10 mouse cellular contexts compared by ENCODE assay signal in genomic region chr6:146281176-146281899, GRCm38 (mm10).
A peak's percentile ranks its signal among the peaks of the same experiment; 100 is the strongest.
DNase-seq lines count a peak whose midpoint lies in the region; ATAC-seq and TF ChIP-seq lines count a peak whose summit lies in the region.
"Had no signal": no experiment of that assay in that cellular context is flagged by ENCODE, and none has a peak within 500 bp of the region (broad histone marks: within the 10 kb centered on the region; RNA-seq: fewer than 3 reads in every experiment).

No protein-coding gene starts in this region.

- H3K4me1 ChIP-seq in cortical plate, adult 2 months (ENCODE audit: control insufficient read depth, insufficient read depth, low read length), result peaks cover 1% of the 10 kb centered on the region; the same call in 1 of the 2 replicates
- no peaks in the 10 kb centered on the region for H3K4me1 ChIP-seq in hindbrain, embryonic 14.5 days (replicated peaks; ENCODE audit: control insufficient read depth, insufficient read depth, low read length)

- no peak for ATAC-seq in hindbrain, embryonic 14.5 days (ENCODE audit: low FRiP score)

- no peaks in the 10 kb centered on the region for H3K27me3 ChIP-seq in hindbrain, embryonic 14.5 days (ENCODE audit: control insufficient read depth, insufficient read depth, low read length)
- H3K27me3 ChIP-seq: heart, embryonic 13.5 days; limb, embryonic 15.5 days had no signal

- peak; percentile 63 for TF ChIP-seq CTCF in gastrocnemius, adult 2 months (IDR thresholded peaks at IDR 0.05)
- TF ChIP-seq CTCF in cortical plate, adult 2 months (IDR thresholded peaks at IDR 0.05; ENCODE audit: extremely low read depth, insufficient read depth, low read length), result peak; percentile 44

- no peak overlapping the region for H3K9ac ChIP-seq in hindbrain, embryonic 14.5 days
- H3K9ac ChIP-seq: heart, embryonic 13.5 days; limb, embryonic 15.5 days had no signal

- TF ChIP-seq POLR2A in cortical plate, adult 2 months (IDR thresholded peaks at IDR 0.05; ENCODE audit: extremely low read depth, insufficient read depth, low read length), result no peak

- no peaks in the 10 kb centered on the region for H3K36me3 ChIP-seq in hindbrain, embryonic 14.5 days (replicated peaks; ENCODE audit: control insufficient read depth, insufficient read depth)
- H3K36me3 ChIP-seq: limb, embryonic 15.5 days had no signal

- H3K4me3 ChIP-seq in gastrocnemius, adult 2 months, result peak overlapping the region; percentile 13; the same call in 1 of the 2 replicates
- H3K4me3 ChIP-seq in cortical plate, adult 2 months (ENCODE audit: insufficient read depth, low read length), result no peak overlapping the region
- no peak overlapping the region for H3K4me3 ChIP-seq in hindbrain, embryonic 14.5 days (replicated peaks; ENCODE audit: low read length)
- H3K4me3 ChIP-seq: heart, embryonic 13.5 days; limb, embryonic 15.5 days had no signal

- WGBS in hindbrain, embryonic 14.5 days, result 94% methylated on average over 24 of the region's 24 CpGs

- intact Hi-C loops in gastrocnemius, adult 2 months (cut with DNase I), result no loop called here

- peak; percentile 47 for DNase-seq in gastrocnemius, adult 2 months
- DNase-seq in gastrocnemius, adult 18-20 months (ENCODE audit: low spot score), result no peak
- DNase-seq in retina, embryonic 14.5 days (ENCODE audit: low spot score), result peak; percentile 25
- no peak for DNase-seq in retina, postnatal 1 day
- peak; percentile 23 for DNase-seq in lung, postnatal 36 days
- DNase-seq in thymus, postnatal 4 days, result peak; percentile 82
- no peak for DNase-seq in hindbrain, embryonic 14.5 days (ENCODE audit: low spot score)

- H3K4me2 ChIP-seq in hindbrain, embryonic 14.5 days (replicated peaks), result no peak overlapping the region
- H3K4me2 ChIP-seq: heart, embryonic 13.5 days; limb, embryonic 15.5 days had no signal

- no peaks in the 10 kb centered on the region for H3K9me3 ChIP-seq in hindbrain, embryonic 14.5 days (ENCODE audit: control insufficient read depth, low read length)
- H3K9me3 ChIP-seq: heart, embryonic 13.5 days; limb, embryonic 15.5 days had no signal

- no peak overlapping the region for H3K27ac ChIP-seq in gastrocnemius, adult 2 months
- H3K27ac ChIP-seq in cortical plate, adult 2 months (ENCODE audit: insufficient read depth, low read length), result no peak overlapping the region
- H3K27ac ChIP-seq in hindbrain, embryonic 14.5 days, result no peak overlapping the region
- H3K27ac ChIP-seq: heart, embryonic 13.5 days; limb, embryonic 15.5 days had no signal

Comparison
In these comparisons a context has a peak if more than half of its experiments do, and no peak if none do; other contexts are left out.
1. DNase-seq: peak in gastrocnemius, adult 2 months (single experiment), retina, embryonic 14.5 days (single experiment), lung, postnatal 36 days (single experiment) and thymus, postnatal 4 days (single experiment); none in gastrocnemius, adult 18-20 months (single experiment), retina, postnatal 1 day (single experiment) and hindbrain, embryonic 14.5 days (single experiment).